Mouse (Mus musculus) liver, embryonic 14.5 days (tissue): ENCODE results near the gene Polr3h.

Experiments used
- CTCF ChIP-seq: IDR thresholded peaks from 2 replicates; pipeline ENCODE4 v1.5.1; 2016; ENCODE audit warnings: antibody characterized with exemption, low read depth, control low read depth
- EP300 ChIP-seq: IDR thresholded peaks from 2 replicates; pipeline ENCODE4 v1.6.1; 2016; ENCODE audit warnings: antibody characterized with exemption, low read depth

- no peak for TF ChIP-seq CTCF
- no peak for TF ChIP-seq EP300
Observed at GRCm38 (mm10) chr15:81857724-81858116, 68.3 kb downstream of the Polr3h start.
